Mouse (Mus musculus): ENCODE results near the gene Bend7. TPM values are rescaled to one million over a fixed set of nuclear protein-coding genes. Genes with fewer than 3 reads are reported as not detected.

Bend7 gene
- polyA plus RNA-seq, 1 experiment from 2014 or later, result 2.7 TPM

- H3K4me2 ChIP-seq (ENCODE audit: low read length), result no peak overlapping the region
- H3K9ac ChIP-seq (replicated peaks; ENCODE audit: low read depth, low read length), result no peak overlapping the region
- H3K36me3 ChIP-seq (ENCODE audit: control insufficient read depth, insufficient read depth), result no peaks in the 10 kb centered on the region
- H3K27ac ChIP-seq (ENCODE audit: low read length), result no peak overlapping the region
- H3K9me3 ChIP-seq (ENCODE audit: control insufficient read depth, low read length), result no peaks in the 10 kb centered on the region
- H3K27me3 ChIP-seq (replicated peaks; ENCODE audit: control insufficient read depth, insufficient read depth, low read length), result no peaks in the 10 kb centered on the region
- no peak for ATAC-seq
- WGBS, result 85% methylated on average over 1 of the region's 1 CpGs
- H3K4me3 ChIP-seq (replicated peaks; ENCODE audit: low read length), result no peak overlapping the region
- H3K4me1 ChIP-seq (replicated peaks; ENCODE audit: control insufficient read depth, insufficient read depth, low read length), result no peaks in the 10 kb centered on the region
Observed at GRCm38 (mm10) chr2:4733971-4734370, 16.3 kb downstream of the Bend7 start.

DNA sequence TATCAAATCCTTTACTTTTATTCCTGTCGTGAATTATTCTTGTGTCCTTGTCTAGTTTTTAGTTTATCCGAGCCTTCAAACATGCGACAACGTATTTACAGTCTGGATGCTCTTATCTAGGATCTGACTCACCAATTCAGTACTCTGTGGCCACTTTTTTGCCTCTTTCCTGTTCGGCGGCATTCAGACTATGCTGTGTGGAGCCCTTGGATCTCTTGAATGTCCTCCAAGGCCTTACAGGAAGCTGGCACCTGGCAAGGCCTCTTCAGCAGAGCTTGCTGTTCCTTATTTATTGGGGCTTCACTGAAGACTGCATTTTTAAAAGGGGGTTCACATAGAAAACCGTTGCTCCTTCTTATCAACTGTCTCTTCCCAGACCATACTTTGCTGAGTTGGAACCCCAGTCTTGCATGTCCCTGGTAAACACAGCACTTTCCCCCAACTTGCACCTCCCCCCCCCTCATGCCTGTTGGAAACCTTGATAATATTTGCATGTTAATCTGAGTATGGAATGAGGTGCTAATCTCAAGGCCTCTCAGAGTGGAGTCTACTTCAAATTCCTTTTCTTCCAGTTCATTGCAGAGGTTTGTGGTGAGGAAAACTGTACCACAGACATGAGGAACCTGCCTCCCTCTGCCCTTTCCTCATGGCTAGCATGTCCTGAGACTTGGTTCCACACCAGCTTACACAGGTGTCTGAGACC lies 18.6 kb downstream of the Bend7 start:
- H3K4me2 ChIP-seq (ENCODE audit: low read length), result no peak overlapping the region
- H3K4me3 ChIP-seq (replicated peaks; ENCODE audit: low read length), result no peak overlapping the region
- no peak overlapping the region for H3K9ac ChIP-seq (replicated peaks; ENCODE audit: low read depth, low read length)
- no peaks in the 10 kb centered on the region for H3K36me3 ChIP-seq (ENCODE audit: control insufficient read depth, insufficient read depth)
- H3K4me1 ChIP-seq (replicated peaks; ENCODE audit: control insufficient read depth, insufficient read depth, low read length), result no peaks in the 10 kb centered on the region
- ATAC-seq, result no peak
- no peaks in the 10 kb centered on the region for H3K9me3 ChIP-seq (ENCODE audit: control insufficient read depth, low read length)
- 89% methylated on average over 7 of the region's 7 CpGs for WGBS
- no peaks in the 10 kb centered on the region for H3K27me3 ChIP-seq (replicated peaks; ENCODE audit: control insufficient read depth, insufficient read depth, low read length)
- H3K27ac ChIP-seq (ENCODE audit: low read length), result no peak overlapping the region

GRCm38 (mm10) chr2:4736798-4737155 lies 19.1 kb downstream of the Bend7 start:
- H3K4me2 ChIP-seq (ENCODE audit: low read length), result no peak overlapping the region
- H3K4me1 ChIP-seq (replicated peaks; ENCODE audit: control insufficient read depth, insufficient read depth, low read length), result no peaks in the 10 kb centered on the region
- no peaks in the 10 kb centered on the region for H3K36me3 ChIP-seq (ENCODE audit: control insufficient read depth, insufficient read depth)
- H3K27ac ChIP-seq (ENCODE audit: low read length), result no peak overlapping the region
- H3K9me3 ChIP-seq (ENCODE audit: control insufficient read depth, low read length), result no peaks in the 10 kb centered on the region
- no peak overlapping the region for H3K9ac ChIP-seq (replicated peaks; ENCODE audit: low read depth, low read length)
- WGBS, result 84% methylated on average over 4 of the region's 4 CpGs
- H3K4me3 ChIP-seq (replicated peaks; ENCODE audit: low read length), result no peak overlapping the region
- H3K27me3 ChIP-seq (replicated peaks; ENCODE audit: control insufficient read depth, insufficient read depth, low read length), result no peaks in the 10 kb centered on the region
- ATAC-seq, result no peak

DNA sequence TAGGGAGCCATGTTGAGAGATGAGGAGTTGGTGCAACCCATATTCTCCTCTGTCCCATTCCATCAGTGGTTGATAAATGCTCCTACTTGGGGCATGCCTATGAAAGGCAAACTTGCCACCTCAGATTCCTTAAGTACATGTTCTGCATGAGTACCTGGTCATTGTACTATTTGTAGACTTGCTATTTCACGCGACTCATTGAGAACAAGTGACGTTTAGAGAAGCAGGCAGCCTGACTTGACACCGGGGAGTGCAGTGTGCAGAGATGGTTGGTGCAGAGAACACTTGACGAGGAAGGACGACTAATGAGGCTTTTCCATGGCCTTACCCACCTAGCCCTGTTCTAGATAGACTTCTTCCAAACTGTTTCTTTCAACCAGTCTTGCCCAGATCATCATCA lies 34.3 kb downstream of the Bend7 start:
- no peak overlapping the region for H3K9ac ChIP-seq (replicated peaks; ENCODE audit: low read depth, low read length)
- no peak overlapping the region for H3K27ac ChIP-seq (ENCODE audit: low read length)
- no peak overlapping the region for H3K4me2 ChIP-seq (ENCODE audit: low read length)
- 87% methylated on average over 6 of the region's 6 CpGs for WGBS
- H3K27me3 ChIP-seq (replicated peaks; ENCODE audit: control insufficient read depth, insufficient read depth, low read length), result no peaks in the 10 kb centered on the region
- H3K9me3 ChIP-seq (ENCODE audit: control insufficient read depth, low read length), result no peaks in the 10 kb centered on the region
- no peak for ATAC-seq
- no peaks in the 10 kb centered on the region for H3K4me1 ChIP-seq (replicated peaks; ENCODE audit: control insufficient read depth, insufficient read depth, low read length)
- H3K4me3 ChIP-seq (replicated peaks; ENCODE audit: low read length), result no peak overlapping the region
- no peaks in the 10 kb centered on the region for H3K36me3 ChIP-seq (ENCODE audit: control insufficient read depth, insufficient read depth)

- Histone ChIP-seq H3K36me3 (ENCODE audit: control insufficient read depth, insufficient read depth) (no peaks in the 10 kb centered on the region), H3K9me3 (ENCODE audit: control insufficient read depth, low read length) (no peaks in the 10 kb centered on the region), H3K4me1 (replicated peaks; ENCODE audit: control insufficient read depth, insufficient read depth, low read length) (no peaks in the 10 kb centered on the region), H3K4me3 (replicated peaks; ENCODE audit: low read length) (no peak overlapping the region), H3K9ac (replicated peaks; ENCODE audit: low read depth, low read length) (no peak overlapping the region), H3K4me2 (ENCODE audit: low read length) (no peak overlapping the region), H3K27me3 (replicated peaks; ENCODE audit: control insufficient read depth, insufficient read depth, low read length) (no peaks in the 10 kb centered on the region), H3K27ac (ENCODE audit: low read length) (no peak overlapping the region)
- WGBS, result 86% methylated on average over 8 of the region's 8 CpGs
- no peak for ATAC-seq
Observed at GRCm38 (mm10) chr2:4755716-4756115, 38.1 kb downstream of the Bend7 start.

DNA sequence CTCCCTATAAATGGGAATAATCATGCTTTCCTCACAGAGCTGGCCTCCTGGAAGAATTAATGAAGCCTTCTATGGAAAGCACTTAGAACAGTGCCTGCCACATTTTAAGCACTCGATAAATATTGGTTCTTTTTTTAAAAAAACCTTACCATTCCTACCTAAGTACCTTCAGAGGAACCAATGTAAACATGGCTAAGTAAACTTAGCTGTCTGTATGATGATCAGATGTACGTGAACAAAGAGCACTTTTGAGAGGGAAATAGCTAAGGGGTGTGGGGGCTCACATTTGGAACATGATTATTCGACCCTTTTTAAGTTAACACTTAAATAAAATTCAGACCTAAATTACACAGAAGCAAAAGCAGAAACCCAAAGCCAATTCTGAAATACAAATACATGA lies 39.6 kb downstream of the Bend7 start:
- H3K36me3 ChIP-seq (ENCODE audit: control insufficient read depth, insufficient read depth), result no peaks in the 10 kb centered on the region
- ATAC-seq, result no peak

GRCm38 (mm10) chr2:4760741-4761140 lies 43.1 kb downstream of the Bend7 start:
- no peaks in the 10 kb centered on the region for H3K27me3 ChIP-seq (replicated peaks; ENCODE audit: control insufficient read depth, insufficient read depth, low read length)
- H3K9ac ChIP-seq (replicated peaks; ENCODE audit: low read depth, low read length), result no peak overlapping the region
- WGBS, result 76% methylated on average over 5 of the region's 5 CpGs

More for the DNA sequence above, 39.6 kb downstream of the Bend7 start:
- H3K9me3 ChIP-seq (ENCODE audit: control insufficient read depth, low read length), result no peaks in the 10 kb centered on the region
- H3K4me1 ChIP-seq (replicated peaks; ENCODE audit: control insufficient read depth, insufficient read depth, low read length), result no peaks in the 10 kb centered on the region
- no peaks in the 10 kb centered on the region for H3K27me3 ChIP-seq (replicated peaks; ENCODE audit: control insufficient read depth, insufficient read depth, low read length)
- WGBS, result 90% methylated on average over 3 of the region's 3 CpGs
- no peak overlapping the region for H3K4me3 ChIP-seq (replicated peaks; ENCODE audit: low read length)
- no peak overlapping the region for H3K27ac ChIP-seq (ENCODE audit: low read length)
- no peak overlapping the region for H3K4me2 ChIP-seq (ENCODE audit: low read length)
- H3K9ac ChIP-seq (replicated peaks; ENCODE audit: low read depth, low read length), result no peak overlapping the region

GRCm38 (mm10) chr2:4761906-4762305 lies 44.3 kb downstream of the Bend7 start:
- Histone ChIP-seq H3K9ac (replicated peaks; ENCODE audit: low read depth, low read length) (no peak overlapping the region), H3K27ac (ENCODE audit: low read length) (no peak overlapping the region), H3K4me3 (replicated peaks; ENCODE audit: low read length) (no peak overlapping the region), H3K9me3 (ENCODE audit: control insufficient read depth, low read length) (no peaks in the 10 kb centered on the region), H3K4me1 (replicated peaks; ENCODE audit: control insufficient read depth, insufficient read depth, low read length) (no peaks in the 10 kb centered on the region), H3K36me3 (ENCODE audit: control insufficient read depth, insufficient read depth) (no peaks in the 10 kb centered on the region), H3K27me3 (replicated peaks; ENCODE audit: control insufficient read depth, insufficient read depth, low read length) (no peaks in the 10 kb centered on the region), H3K4me2 (ENCODE audit: low read length) (no peak overlapping the region)
- ATAC-seq, result no peak
- WGBS, result 81% methylated on average over 5 of the region's 5 CpGs

More at GRCm38 (mm10) chr2:4760741-4761140, 43.1 kb downstream of the Bend7 start:
- H3K9me3 ChIP-seq (ENCODE audit: control insufficient read depth, low read length), result no peaks in the 10 kb centered on the region
- no peaks in the 10 kb centered on the region for H3K36me3 ChIP-seq (ENCODE audit: control insufficient read depth, insufficient read depth)
- H3K4me3 ChIP-seq (replicated peaks; ENCODE audit: low read length), result no peak overlapping the region
- no peak overlapping the region for H3K4me2 ChIP-seq (ENCODE audit: low read length)
- H3K27ac ChIP-seq (ENCODE audit: low read length), result no peak overlapping the region
- no peak for ATAC-seq
- H3K4me1 ChIP-seq (replicated peaks; ENCODE audit: control insufficient read depth, insufficient read depth, low read length), result no peaks in the 10 kb centered on the region

- H3K27me3 ChIP-seq (replicated peaks; ENCODE audit: control insufficient read depth, insufficient read depth, low read length), result no peaks in the 10 kb centered on the region
- H3K4me3 ChIP-seq (replicated peaks; ENCODE audit: low read length), result no peak overlapping the region
- H3K9ac ChIP-seq (replicated peaks; ENCODE audit: low read depth, low read length), result no peak overlapping the region
- H3K27ac ChIP-seq (ENCODE audit: low read length), result no peak overlapping the region
- no peak for ATAC-seq
- H3K4me1 ChIP-seq (replicated peaks; ENCODE audit: control insufficient read depth, insufficient read depth, low read length), result no peaks in the 10 kb centered on the region
- H3K36me3 ChIP-seq (ENCODE audit: control insufficient read depth, insufficient read depth), result no peaks in the 10 kb centered on the region
- no peak overlapping the region for H3K4me2 ChIP-seq (ENCODE audit: low read length)
- 87% methylated on average over 3 of the region's 3 CpGs for WGBS
- no peaks in the 10 kb centered on the region for H3K9me3 ChIP-seq (ENCODE audit: control insufficient read depth, low read length)
Observed at GRCm38 (mm10) chr2:4764071-4764470, 46.4 kb downstream of the Bend7 start.

- WGBS, result 86% methylated on average over 2 of the region's 2 CpGs
- Histone ChIP-seq H3K4me2 (ENCODE audit: low read length) (no peak overlapping the region), H3K27ac (ENCODE audit: low read length) (no peak overlapping the region), H3K36me3 (ENCODE audit: control insufficient read depth, insufficient read depth) (no peaks in the 10 kb centered on the region), H3K4me1 (replicated peaks; ENCODE audit: control insufficient read depth, insufficient read depth, low read length) (no peaks in the 10 kb centered on the region), H3K9me3 (ENCODE audit: control insufficient read depth, low read length) (no peaks in the 10 kb centered on the region), H3K9ac (replicated peaks; ENCODE audit: low read depth, low read length) (no peak overlapping the region), H3K27me3 (replicated peaks; ENCODE audit: control insufficient read depth, insufficient read depth, low read length) (no peaks in the 10 kb centered on the region), H3K4me3 (replicated peaks; ENCODE audit: low read length) (no peak overlapping the region)
- ATAC-seq, result no peak
Observed at GRCm38 (mm10) chr2:4770376-4770775, 52.7 kb downstream of the Bend7 start.
